Mouse (Mus musculus): ENCODE data around the gene Rbm15b.

The Rbm15b gene

DNA sequence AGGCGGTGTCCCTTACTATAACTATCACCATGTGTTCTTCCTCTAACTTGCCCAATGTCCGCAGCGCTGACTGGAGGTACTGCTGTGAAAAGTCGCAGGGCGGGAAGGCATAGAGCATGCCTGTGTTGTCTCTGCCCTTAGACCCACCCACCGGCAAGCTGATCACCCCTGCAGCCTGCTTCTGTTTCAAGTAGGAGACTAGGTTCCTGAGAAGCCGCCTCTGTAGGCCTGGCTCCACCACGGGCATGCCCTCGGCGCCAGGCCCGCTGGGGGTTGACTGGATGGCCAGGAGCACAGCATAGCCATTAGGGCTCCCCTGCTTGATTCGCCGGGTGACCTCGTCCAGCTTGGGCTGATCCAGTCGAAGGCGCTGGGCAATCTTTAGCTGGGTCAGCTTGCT lies 2.9 kb downstream of the Rbm15b start:
- no peak for DNase-seq

DNA sequence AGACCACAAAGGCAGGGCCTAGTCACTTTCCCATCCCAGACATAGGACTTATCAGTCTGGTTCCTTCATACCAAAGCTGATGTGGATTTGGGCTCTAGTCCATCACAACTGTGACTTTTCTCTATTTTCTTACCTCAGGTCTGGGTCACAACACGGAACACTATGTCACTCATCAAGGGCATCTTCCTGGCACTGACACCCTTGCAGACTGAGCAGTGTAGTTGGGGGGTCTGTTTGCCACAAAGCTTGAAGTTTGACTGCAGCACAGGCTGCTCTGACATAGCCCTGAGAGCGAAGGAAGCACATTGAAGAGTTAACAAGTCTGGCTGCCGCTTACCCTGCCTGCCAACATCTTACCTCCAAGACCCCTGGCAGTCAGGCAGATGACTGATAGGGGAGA lies 4.1 kb downstream of the Rbm15b start:
- DNase-seq = no peak

DNA sequence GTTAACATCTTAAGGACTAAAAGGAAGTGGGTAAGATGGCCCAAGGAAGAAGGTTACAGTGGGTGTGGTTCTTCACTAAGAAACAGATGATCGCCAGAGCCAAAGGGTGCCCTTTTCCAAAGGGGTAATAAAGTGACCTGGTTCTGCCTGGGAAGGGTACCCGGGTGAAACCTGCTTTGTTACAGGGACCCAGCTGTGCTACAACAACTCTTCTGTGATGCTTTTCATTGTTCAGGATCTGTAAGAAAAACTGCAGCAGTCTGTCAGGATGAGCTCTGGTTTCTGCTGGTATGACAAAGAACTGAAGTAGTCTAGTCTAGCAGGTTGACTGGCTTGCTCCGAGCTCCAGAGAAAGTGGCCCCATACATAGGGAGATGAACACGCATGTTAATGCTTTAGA lies 5.1 kb downstream of the Rbm15b start:
- no peak for DNase-seq

DNA sequence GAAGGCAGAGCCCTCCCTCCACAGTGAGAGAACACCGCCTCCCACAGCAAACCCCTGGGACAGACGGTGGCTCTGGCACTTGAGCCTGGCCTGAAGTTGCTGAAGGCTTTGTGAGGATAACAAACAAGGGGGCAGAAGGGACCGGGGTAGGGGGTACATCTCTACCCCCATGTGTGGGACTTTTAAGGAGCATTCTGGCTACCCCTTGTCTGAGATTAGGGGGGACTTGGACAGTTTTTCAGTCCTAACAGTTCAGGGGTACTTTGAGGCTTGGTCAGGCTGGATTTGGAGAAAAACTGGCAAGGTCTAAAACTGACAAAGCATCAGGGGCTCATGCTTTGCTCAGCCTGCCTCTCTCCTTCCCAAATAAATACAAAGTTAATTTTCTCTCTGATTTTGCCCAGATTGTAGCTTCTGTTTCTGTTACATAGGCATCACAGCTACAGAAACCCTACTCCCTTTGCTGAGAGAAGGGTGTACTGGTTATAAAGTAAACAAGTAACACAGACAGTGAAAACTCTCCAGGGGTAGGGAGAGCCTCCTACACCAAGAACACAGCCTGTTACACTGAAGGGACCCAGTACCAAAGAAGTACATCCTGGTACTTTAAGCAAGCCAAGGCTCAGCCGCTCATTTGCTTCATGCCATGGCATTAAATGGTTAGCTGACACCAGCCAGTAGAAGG lies 6.0 kb downstream of the Rbm15b start:
- no peak for DNase-seq

DNA sequence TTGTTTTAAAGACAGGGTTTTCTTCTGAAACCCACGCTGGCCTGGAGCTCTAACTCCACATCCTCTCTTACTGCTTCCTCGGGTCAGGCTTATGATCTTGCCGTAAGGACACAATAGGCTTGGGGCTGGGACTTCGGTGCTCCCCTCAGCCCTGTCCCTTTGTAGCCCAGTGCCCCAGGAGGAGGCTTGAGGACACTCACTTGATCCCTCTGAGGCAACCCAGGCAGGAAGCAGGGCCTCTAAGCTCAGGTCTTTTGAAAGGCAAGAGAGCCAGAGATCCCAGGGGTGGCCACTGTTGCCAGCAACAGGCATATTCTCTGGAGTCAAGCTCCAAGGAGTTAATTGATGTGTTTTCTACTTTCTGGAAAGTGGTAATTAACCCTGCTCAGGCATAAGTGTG lies 7.8 kb downstream of the Rbm15b start:
- no peak for DNase-seq

DNA sequence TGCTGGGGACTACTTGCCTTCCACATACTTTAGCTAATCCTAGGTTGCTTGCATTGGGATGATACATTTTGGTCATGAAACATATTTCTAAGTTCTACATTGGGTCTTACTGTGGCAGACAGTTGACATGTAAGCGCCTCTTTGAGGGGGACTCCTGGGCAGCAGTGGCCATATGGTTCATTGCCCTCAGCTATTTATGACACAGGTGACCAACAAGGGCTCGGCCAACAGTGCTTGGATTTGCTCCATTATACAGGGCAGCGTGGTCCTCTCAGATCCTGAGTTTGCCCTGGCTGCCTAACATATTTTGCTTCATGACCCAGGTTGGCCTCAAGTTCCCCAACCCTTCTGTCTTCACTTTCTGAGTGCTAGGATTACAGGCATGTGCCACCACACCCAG lies 10.6 kb downstream of the Rbm15b start:
- no peak for DNase-seq

DNA sequence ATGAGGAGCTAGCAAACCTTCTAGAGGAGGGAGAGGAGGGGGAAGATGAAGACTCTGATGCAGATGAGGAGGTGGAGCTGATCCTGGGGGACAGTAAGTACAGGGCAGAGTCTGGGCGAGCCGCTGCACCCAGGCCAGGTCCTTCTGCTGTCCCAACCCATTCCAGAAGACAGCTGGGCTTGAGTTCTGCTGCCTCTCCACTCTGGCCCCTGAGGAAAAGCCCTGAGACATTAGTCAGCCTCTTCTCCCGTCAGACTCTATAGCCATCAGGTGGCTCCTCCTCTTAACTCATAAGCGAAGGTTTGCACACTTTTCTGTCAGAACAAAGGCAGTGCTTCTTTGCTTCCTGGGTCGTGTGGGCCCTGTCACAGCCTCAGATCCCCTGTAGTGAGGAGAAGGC lies 13.0 kb downstream of the Rbm15b start:
- DNase-seq = no peak

DNA sequence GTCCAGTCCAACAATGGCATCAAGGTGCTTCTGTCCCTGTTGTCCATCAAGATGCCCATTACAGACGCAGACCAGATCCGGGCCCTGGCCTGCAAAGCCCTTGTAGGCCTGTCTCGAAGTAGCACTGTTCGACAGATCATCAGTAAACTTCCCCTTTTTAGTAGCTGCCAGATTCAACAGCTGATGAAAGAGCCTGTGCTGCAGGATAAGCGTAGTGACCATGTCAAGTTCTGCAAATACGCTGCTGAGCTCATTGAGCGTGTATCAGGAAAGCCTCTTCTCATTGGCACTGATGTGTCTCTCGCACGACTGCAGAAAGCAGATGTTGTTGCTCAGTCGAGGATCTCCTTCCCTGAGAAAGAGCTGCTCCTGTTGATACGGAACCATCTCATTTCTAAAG lies 29.2 kb downstream of the Rbm15b start:
- DNase-seq = no peak

DNA sequence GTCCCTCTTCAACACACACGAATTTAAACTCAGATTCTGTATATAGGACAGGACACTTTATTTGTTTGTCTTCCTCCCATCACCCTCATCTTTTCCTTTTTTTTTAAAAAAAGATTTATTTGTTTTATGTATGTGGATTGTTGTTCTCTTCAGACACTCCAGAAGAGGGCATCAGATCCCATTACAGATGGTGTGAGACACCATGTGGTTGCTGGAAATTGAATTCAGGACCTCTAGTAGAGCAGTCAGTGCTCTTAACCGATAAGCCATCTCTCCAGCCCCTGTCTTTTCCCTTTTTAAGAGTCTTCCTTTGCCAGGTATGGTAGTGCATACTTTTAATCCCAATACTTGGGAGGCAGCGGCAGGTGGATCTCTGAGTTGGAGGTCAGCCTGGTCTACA lies 30.6 kb downstream of the Rbm15b start:
- no peak for DNase-seq

DNA sequence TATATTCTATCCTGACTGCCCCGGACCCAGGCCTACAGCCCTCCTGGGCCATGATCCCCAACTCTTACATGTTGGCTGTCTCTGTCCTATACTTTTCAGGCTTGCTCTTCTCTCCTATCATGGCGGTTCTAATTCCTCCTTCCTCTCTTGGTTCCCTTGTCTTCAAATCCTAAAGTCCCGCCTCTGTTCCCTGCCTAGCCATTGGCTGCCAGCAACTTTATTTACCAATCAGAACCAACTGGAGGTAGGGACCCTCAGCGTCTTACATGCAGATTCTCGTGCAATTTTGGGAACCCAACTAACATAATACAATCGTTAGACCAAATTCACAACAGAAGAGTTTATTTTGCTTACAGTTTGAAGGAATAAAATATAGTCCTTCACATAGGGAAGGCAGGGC lies 44.4 kb downstream of the Rbm15b start:
- DNase-seq = no peak

DNA sequence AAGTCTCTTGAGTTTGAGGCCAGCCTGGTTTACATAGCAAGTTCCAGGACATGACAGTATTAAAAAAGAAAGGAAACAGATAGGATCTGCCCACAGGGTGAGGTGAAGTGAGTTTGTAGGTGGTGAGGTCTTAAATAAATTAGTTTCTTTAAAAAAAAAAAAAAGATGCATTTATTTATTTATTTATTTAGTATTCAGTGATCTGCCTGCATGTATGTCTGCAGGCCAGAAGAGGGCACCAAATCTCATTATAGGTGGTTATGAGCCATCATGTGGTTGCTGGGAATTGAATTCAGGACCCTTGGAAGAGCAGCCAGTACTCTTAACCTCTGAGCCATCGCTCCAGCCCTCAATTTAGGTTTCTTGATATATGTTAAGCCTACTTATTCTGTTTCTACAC lies 46.7 kb downstream of the Rbm15b start:
- no peak for DNase-seq
